Mouse (Mus musculus): ENCODE measurements around the gene A530032D15Rik.
"Not testable (repeated sequence)": the region's sequence is repeated elsewhere in the genome, so short reads cannot be mapped to it uniquely, and the experiment has no call there.

GRCm38 (mm10) chr1:85114666-85115402, 5.2 kb upstream of the A530032D15Rik start:
- not testable (repeated sequence) for TF ChIP-seq CTCF (conservative IDR thresholded peaks at IDR 0.05; ENCODE audit: insufficient read depth, insufficient read length, low read depth, low read length); POLR2A (IDR thresholded peaks at IDR 0.05; ENCODE audit: low read depth, low read length)
